Mouse (Mus musculus): ENCODE results near the gene Pgls.
A peak's percentile ranks its signal among the peaks of the same experiment; 100 is the strongest.

Gene Pgls

GRCm38 (mm10) chr8:71598375-71598774 lies 6.4 kb downstream of the Pgls start:
- no peak for DNase-seq (ENCODE audit: low spot score in 2 of 2)

GRCm38 (mm10) chr8:71598841-71599240 lies 6.9 kb downstream of the Pgls start:
- no peak for DNase-seq (ENCODE audit: low spot score in 2 of 2)

GRCm38 (mm10) chr8:71601939-71602665 lies 10.1 kb downstream of the Pgls start:
- peak; percentile 54 to 56 for DNase-seq (ENCODE audit: low spot score in 2 of 2)

- peak in 1 of 2 experiments; percentile 33 for DNase-seq (ENCODE audit: low spot score in 2 of 2)
Measured at GRCm38 (mm10) chr8:71602666-71603334, 10.8 kb downstream of the Pgls start.

GRCm38 (mm10) chr8:71604021-71604420 lies 12.0 kb downstream of the Pgls start:
- no peak for DNase-seq (ENCODE audit: low spot score in 2 of 2)

GRCm38 (mm10) chr8:71610822-71611651 lies 19.1 kb downstream of the Pgls start, which contains the start of gene Colgalt1:
Gene Colgalt1 (plus strand): TSS chr8:71610998.
- DNase-seq (ENCODE audit: low spot score in 2 of 2): peak; percentile 98 to 99

- no peak for DNase-seq (ENCODE audit: low spot score in 2 of 2)
Measured at GRCm38 (mm10) chr8:71612141-71612540, 20.2 kb downstream of the Pgls start.

- DNase-seq (ENCODE audit: low spot score in 2 of 2): peak; percentile 52 to 58
Measured at GRCm38 (mm10) chr8:71613418-71613817, 21.4 kb downstream of the Pgls start.

- DNase-seq (ENCODE audit: low spot score in 2 of 2): no peak
Measured at GRCm38 (mm10) chr8:71619786-71620185, 27.8 kb downstream of the Pgls start.

GRCm38 (mm10) chr8:71625088-71625487 lies 33.1 kb downstream of the Pgls start:
- peak; percentile 69 to 70 for DNase-seq (ENCODE audit: low spot score in 2 of 2)

GRCm38 (mm10) chr8:71626753-71627152 lies 34.8 kb downstream of the Pgls start:
- DNase-seq (ENCODE audit: low spot score in 2 of 2): no peak

GRCm38 (mm10) chr8:71627265-71628099 lies 35.5 kb downstream of the Pgls start:
- no peak for DNase-seq (ENCODE audit: low spot score in 2 of 2)

- no peak for DNase-seq (ENCODE audit: low spot score in 2 of 2)
Measured at GRCm38 (mm10) chr8:71628396-71629095, 36.6 kb downstream of the Pgls start.

- DNase-seq (ENCODE audit: low spot score in 2 of 2): peak; percentile 91 to 92
Measured at GRCm38 (mm10) chr8:71629096-71629697, 37.2 kb downstream of the Pgls start.

- peak; percentile 40 to 60 for DNase-seq (ENCODE audit: low spot score in 2 of 2)
Measured at GRCm38 (mm10) chr8:71629781-71630212, 37.8 kb downstream of the Pgls start.

- DNase-seq (ENCODE audit: low spot score in 2 of 2): no peak
Measured at GRCm38 (mm10) chr8:71630761-71631160, 38.8 kb downstream of the Pgls start.

- no peak for DNase-seq (ENCODE audit: low spot score in 2 of 2)
Measured at GRCm38 (mm10) chr8:71631897-71632296, 39.9 kb downstream of the Pgls start.

- peak; percentile 73 to 74 for DNase-seq (ENCODE audit: low spot score in 2 of 2)
Measured at GRCm38 (mm10) chr8:71633164-71633563, 41.2 kb downstream of the Pgls start.

GRCm38 (mm10) chr8:71633981-71634667 lies 42.1 kb downstream of the Pgls start:
- DNase-seq (ENCODE audit: low spot score in 2 of 2): peak; percentile 61 to 65
